Mouse (Mus musculus): ENCODE results near the gene Trmt1. TPM values are rescaled to one million over a fixed set of nuclear protein-coding genes. Genes with fewer than 3 reads are reported as not detected.

Gene Trmt1
- polyA plus RNA-seq, 1 experiment, result 157 TPM

Other genes starting within 250 kb of the Trmt1 start
- gene Ier2, start 23.5 kb upstream of the Trmt1 start, polyA plus RNA-seq (2012; rRNA removed), result 11.1 and 21.5 TPM in 2 replicates
- gene Nacc1, start 1.6 kb downstream of the Trmt1 start, polyA plus RNA-seq (2012; rRNA removed), result 79.7 and 79.8 TPM in 2 replicates
- 2.9 and 4.1 TPM in 2 replicates for gene Lyl1, start 15.2 kb downstream of the Trmt1 start, polyA plus RNA-seq (2012; rRNA removed)
- gene G430095P16Rik, start 36.7 kb downstream of the Trmt1 start, polyA plus RNA-seq (2012; rRNA removed), result 0.36 TPM in 1 of 2 replicates, not detected in the other
- 51.3 and 61.3 TPM in 2 replicates for gene Nfix, start 114.0 kb downstream of the Trmt1 start, polyA plus RNA-seq (2012; rRNA removed)
- 14.6 and 15.5 TPM in 2 replicates for gene Dand5, start 136.5 kb downstream of the Trmt1 start, polyA plus RNA-seq (2012; rRNA removed)
- gene Gadd45gip1, start 145.2 kb downstream of the Trmt1 start, polyA plus RNA-seq (2012; rRNA removed), result 28.0 and 30.9 TPM in 2 replicates
- gene Rad23a, start 154.4 kb downstream of the Trmt1 start, polyA plus RNA-seq (2012; rRNA removed), result 75.2 and 80.5 TPM in 2 replicates
- 561 and 590 TPM in 2 replicates for gene Calr, start 160.6 kb downstream of the Trmt1 start, polyA plus RNA-seq (2012; rRNA removed)
- 59.6 and 59.7 TPM in 2 replicates for gene Farsa, start 170.7 kb downstream of the Trmt1 start, polyA plus RNA-seq (2012; rRNA removed)
- gene Syce2, start 185.8 kb downstream of the Trmt1 start, polyA plus RNA-seq (2012; rRNA removed), result 4.2 and 5.2 TPM in 2 replicates
- 55.1 and 71.5 TPM in 2 replicates for gene Gcdh, start 207.6 kb downstream of the Trmt1 start, polyA plus RNA-seq (2012; rRNA removed)
- 0.17 and 0.38 TPM in 2 replicates for gene Klf1, start 215.6 kb downstream of the Trmt1 start, polyA plus RNA-seq (2012; rRNA removed)
- gene Dnase2a, start 222.3 kb downstream of the Trmt1 start, polyA plus RNA-seq (2012; rRNA removed), result 5.7 and 6.5 TPM in 2 replicates